Mouse (Mus musculus) myocyte (in vitro differentiated cells): ENCODE measurements around the gene Rbbp4.

ENCODE experiments used
- CEBPB ChIP-seq: IDR thresholded peaks from 2 replicates; pipeline ENCODE4 v1.6.1; 2011; ENCODE audit warnings: mild to moderate bottlenecking, moderate library complexity; ENCODE audit not compliant: poor library complexity, insufficient read depth, severe bottlenecking
- E2F4 ChIP-seq: IDR thresholded peaks from one replicate; pipeline ENCODE4 v1.6.1; 2011; ENCODE audit warnings: mild to moderate bottlenecking, control low read depth, moderate library complexity; ENCODE audit not compliant: insufficient read depth
- MAX ChIP-seq: IDR thresholded peaks from one replicate; pipeline ENCODE4 v1.6.1; 2011; ENCODE audit warnings: low read depth, mild to moderate bottlenecking, control low read depth
- MYOD1 ChIP-seq, 3 experiments: IDR thresholded peaks; one replicate each; pipeline ENCODE4 v1.6.1; 2011; ENCODE audit warnings: control low read depth in 2 of 3, low read depth in 2 of 3, mild to moderate bottlenecking in 2 of 3, moderate library complexity in 1 of 3; ENCODE audit not compliant: insufficient read length in 2 of 3, control insufficient read depth in 1 of 3
- MYOG ChIP-seq, 3 experiments: IDR thresholded peaks; one replicate each; pipeline ENCODE4 v1.6.1; 2011; ENCODE audit warnings: control low read depth in 2 of 3, low read depth in 2 of 3, mild to moderate bottlenecking in 2 of 3; ENCODE audit not compliant: insufficient read length in 2 of 3, control insufficient read depth in 1 of 3, insufficient read depth in 1 of 3
- POLR2A ChIP-seq: IDR thresholded peaks from one replicate; pipeline ENCODE4 v1.6.1; 2011; ENCODE audit warnings: low read depth, mild to moderate bottlenecking, control low read depth, moderate library complexity; ENCODE audit not compliant: insufficient read length
- POLR2AphosphoS2 ChIP-seq: IDR thresholded peaks from one replicate; pipeline ENCODE4 v1.6.1; 2011; ENCODE audit warnings: low read depth, control low read depth; ENCODE audit not compliant: insufficient read length
- REST ChIP-seq: IDR thresholded peaks from one replicate; pipeline ENCODE4 v1.6.1; 2011; ENCODE audit warnings: mild to moderate bottlenecking, control low read depth, moderate library complexity; ENCODE audit not compliant: insufficient read depth, insufficient read length
- SRF ChIP-seq: IDR thresholded peaks from one replicate; pipeline ENCODE4 v1.6.1; 2011; ENCODE audit warnings: low read depth; ENCODE audit not compliant: control insufficient read depth, insufficient read length
- TCF12 ChIP-seq: IDR thresholded peaks from one replicate; pipeline ENCODE4 v1.6.1; 2011; ENCODE audit warnings: mild to moderate bottlenecking, control low read depth; ENCODE audit not compliant: poor library complexity, insufficient read depth, severe bottlenecking
- TCF3 ChIP-seq: IDR thresholded peaks from one replicate; pipeline ENCODE4 v1.6.1; 2011; ENCODE audit warnings: low read depth, control low read depth; ENCODE audit not compliant: insufficient read length
- USF1 ChIP-seq: IDR thresholded peaks from one replicate; pipeline ENCODE4 v1.6.1; 2011; ENCODE audit warnings: low read depth, mild to moderate bottlenecking, control low read depth, moderate library complexity

GRCm38 (mm10) chr4:129304306-129304705 lies 30.9 kb downstream of the Rbbp4 start:
- TF ChIP-seq POLR2A (no peak), USF1 (no peak), MAX (no peak), MYOD1 (IDR thresholded peaks at IDR 0.05; ENCODE audit: control insufficient read depth in 1 of 3, insufficient read length in 2 of 3, low read depth in 2 of 3) (peak in 2 of 3 experiments; percentile 80 to 89), TCF12 (peak; percentile 43), SRF (no peak), E2F4 (no peak), CEBPB (peak; percentile 14; the same call in 1 of the 2 replicates), TCF3 (no peak), MYOG (IDR thresholded peaks at IDR 0.05; ENCODE audit: control insufficient read depth in 1 of 3, insufficient read depth in 1 of 3, insufficient read length in 2 of 3, low read depth in 2 of 3) (peak; percentile 43 to 84 (median 79)), POLR2AphosphoS2 (peak; percentile 75), REST (no peak)
